Mouse (Mus musculus): ENCODE measurements around the gene Lrrc10. TPM values are rescaled to one million over a fixed set of nuclear protein-coding genes. Genes with fewer than 3 reads are reported as not detected.

Lrrc10 gene
- polyA plus RNA-seq, 1 experiment from 2014 or later, result 54.6 TPM

DNA sequence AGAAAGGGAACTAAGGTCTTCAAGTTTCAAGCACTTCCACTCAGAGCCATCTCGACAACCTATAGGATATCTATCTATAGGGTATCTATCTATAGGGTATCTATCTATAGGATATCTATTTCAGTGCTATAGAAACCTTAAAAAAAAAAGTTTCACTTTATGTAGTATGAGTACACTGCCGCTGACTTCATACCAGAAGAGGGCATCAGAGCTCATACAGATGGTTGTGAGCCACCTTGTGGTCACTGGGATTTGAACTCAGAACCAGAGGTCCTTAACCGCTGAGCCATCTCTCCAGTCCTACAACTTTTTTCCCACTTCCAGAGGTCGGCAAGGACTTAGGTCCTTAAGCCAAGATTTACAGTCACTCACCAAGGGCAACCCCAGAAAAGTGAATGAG, 10.5 kb downstream of the Lrrc10 start:
- no peak for ATAC-seq (replicated peaks; ENCODE audit: insufficient number of reproducible peaks, low FRiP score, low TSS enrichment)
- no peak overlapping the region for H3K27ac ChIP-seq (ENCODE audit: low read depth, low read length)
- no peak overlapping the region for H3K4me2 ChIP-seq
- no peaks in the 10 kb centered on the region for H3K27me3 ChIP-seq (ENCODE audit: control insufficient read depth, insufficient read depth, low read length)
- no peak overlapping the region for H3K4me3 ChIP-seq (ENCODE audit: low read depth, low read length)
- no peak overlapping the region for H3K9ac ChIP-seq (ENCODE audit: low read depth, low read length)
- H3K9me3 ChIP-seq (replicated peaks; ENCODE audit: control insufficient read depth, low read length), result no peaks in the 10 kb centered on the region
- H3K4me1 ChIP-seq (ENCODE audit: control insufficient read depth, insufficient read depth, low read length), result peaks cover 3% of the 10 kb centered on the region; the same call in 1 of the 2 replicates
- peaks cover 77% of the 10 kb centered on the region for H3K36me3 ChIP-seq (ENCODE audit: control insufficient read depth, insufficient read depth, low read length)
- WGBS (ENCODE audit: insufficient replicate concordance), result 89% methylated on average over 4 of the region's 4 CpGs

- Histone ChIP-seq H3K4me2 (peak overlapping the region; percentile 97), H3K9ac (ENCODE audit: low read depth, low read length) (peak overlapping the region; percentile 93), H3K4me3 (ENCODE audit: low read depth, low read length) (peak overlapping the region; percentile 94), H3K27me3 (ENCODE audit: control insufficient read depth, insufficient read depth, low read length) (no peaks in the 10 kb centered on the region), H3K9me3 (replicated peaks; ENCODE audit: control insufficient read depth, low read length) (no peaks in the 10 kb centered on the region), H3K4me1 (ENCODE audit: control insufficient read depth, insufficient read depth, low read length) (peaks cover 11% of the 10 kb centered on the region), H3K27ac (ENCODE audit: low read depth, low read length) (0 out of 2 replicates have a peak overlapping the region, but pooled peaks have one; percentile 84), H3K36me3 (ENCODE audit: control insufficient read depth, insufficient read depth, low read length) (peaks cover 29% of the 10 kb centered on the region)
- WGBS (ENCODE audit: insufficient replicate concordance), result 2% methylated on average over 15 of the region's 15 CpGs
- ATAC-seq (replicated peaks; ENCODE audit: insufficient number of reproducible peaks, low FRiP score, low TSS enrichment), result no peak
Measured at GRCm38 (mm10) chr10:117062894-117063253, 17.7 kb downstream of the Lrrc10 start.

- peak within 1 kb of the TSS; percentile 84 for H3K27ac ChIP-seq (ENCODE audit: low read depth, low read length)
- peak within 1 kb of the TSS; percentile 94 for H3K4me3 ChIP-seq (ENCODE audit: low read depth, low read length)
- under 1% methylated on average over 68 of the region's 68 CpGs for WGBS (ENCODE audit: insufficient replicate concordance)
Measured at GRCm38 (mm10) chr10:117063254-117064021, 18.3 kb downstream of the Lrrc10 start, which contains the start of gene Cct2. Gene Cct2, minus strand, starts transcription at chr10:117063814.

DNA sequence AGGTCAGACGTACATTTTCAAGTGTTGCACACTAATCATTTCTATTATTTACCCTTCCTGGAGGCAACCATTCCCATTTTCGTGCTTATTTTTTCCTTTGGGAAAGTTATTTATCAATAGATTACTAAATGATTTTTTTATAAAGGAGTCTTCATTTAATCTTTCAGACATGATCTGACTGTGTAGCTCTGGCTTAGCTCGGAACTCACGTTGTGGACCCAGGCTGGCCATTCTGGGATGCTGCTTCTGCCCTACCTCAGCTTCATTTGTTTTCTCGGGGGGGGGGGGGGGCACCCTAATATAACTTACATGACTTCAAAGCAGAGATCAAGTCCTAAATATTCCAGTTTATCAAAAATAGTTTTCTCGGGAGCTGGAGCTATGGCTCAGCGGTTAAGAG, 18.9 kb downstream of the Lrrc10 start:
- Histone ChIP-seq H3K4me2 (peak overlapping the region; percentile 70), H3K4me3 (ENCODE audit: low read depth, low read length) (peak overlapping the region; percentile 94), H3K4me1 (ENCODE audit: control insufficient read depth, insufficient read depth, low read length) (peaks cover 8% of the 10 kb centered on the region), H3K9me3 (replicated peaks; ENCODE audit: control insufficient read depth, low read length) (no peaks in the 10 kb centered on the region), H3K36me3 (ENCODE audit: control insufficient read depth, insufficient read depth, low read length) (peaks cover 24% of the 10 kb centered on the region), H3K27me3 (ENCODE audit: control insufficient read depth, insufficient read depth, low read length) (no peaks in the 10 kb centered on the region), H3K27ac (ENCODE audit: low read depth, low read length) (peak overlapping the region; percentile 76), H3K9ac (ENCODE audit: low read depth, low read length) (peak overlapping the region; percentile 68; the same call in 1 of the 2 replicates)
- no peak for ATAC-seq (replicated peaks; ENCODE audit: insufficient number of reproducible peaks, low FRiP score, low TSS enrichment)
- WGBS (ENCODE audit: insufficient replicate concordance), result 6% methylated on average over 7 of the region's 7 CpGs

More at GRCm38 (mm10) chr10:117063254-117064021, 18.3 kb downstream of the Lrrc10 start, which contains the start of gene Cct2:
- ATAC-seq (replicated peaks; ENCODE audit: insufficient number of reproducible peaks, low FRiP score, low TSS enrichment), result peak; percentile 94
- Histone ChIP-seq H3K36me3 (ENCODE audit: control insufficient read depth, insufficient read depth, low read length) (peaks cover 26% of the 10 kb centered on the region), H3K27me3 (ENCODE audit: control insufficient read depth, insufficient read depth, low read length) (no peaks in the 10 kb centered on the region), H3K4me1 (ENCODE audit: control insufficient read depth, insufficient read depth, low read length) (peaks cover 11% of the 10 kb centered on the region), H3K9ac (ENCODE audit: low read depth, low read length) (peak within 1 kb of the TSS; percentile 93), H3K4me2 (peak within 1 kb of the TSS; percentile 97), H3K9me3 (replicated peaks; ENCODE audit: control insufficient read depth, low read length) (no peaks in the 10 kb centered on the region)

- Histone ChIP-seq H3K27me3 (ENCODE audit: control insufficient read depth, insufficient read depth, low read length) (no peaks in the 10 kb centered on the region), H3K9ac (ENCODE audit: low read depth, low read length) (no peak overlapping the region), H3K27ac (ENCODE audit: low read depth, low read length) (no peak overlapping the region), H3K4me1 (ENCODE audit: control insufficient read depth, insufficient read depth, low read length) (peaks cover 13% of the 10 kb centered on the region; the same call in 1 of the 2 replicates), H3K4me3 (ENCODE audit: low read depth, low read length) (no peak overlapping the region), H3K36me3 (ENCODE audit: control insufficient read depth, insufficient read depth, low read length) (peaks cover 11% of the 10 kb centered on the region), H3K9me3 (replicated peaks; ENCODE audit: control insufficient read depth, low read length) (no peaks in the 10 kb centered on the region), H3K4me2 (no peak overlapping the region)
- WGBS (ENCODE audit: insufficient replicate concordance), result 97% methylated on average over 3 of the region's 3 CpGs
- no peak for ATAC-seq (replicated peaks; ENCODE audit: insufficient number of reproducible peaks, low FRiP score, low TSS enrichment)
Measured at GRCm38 (mm10) chr10:117069109-117069508, 24.0 kb downstream of the Lrrc10 start.

DNA sequence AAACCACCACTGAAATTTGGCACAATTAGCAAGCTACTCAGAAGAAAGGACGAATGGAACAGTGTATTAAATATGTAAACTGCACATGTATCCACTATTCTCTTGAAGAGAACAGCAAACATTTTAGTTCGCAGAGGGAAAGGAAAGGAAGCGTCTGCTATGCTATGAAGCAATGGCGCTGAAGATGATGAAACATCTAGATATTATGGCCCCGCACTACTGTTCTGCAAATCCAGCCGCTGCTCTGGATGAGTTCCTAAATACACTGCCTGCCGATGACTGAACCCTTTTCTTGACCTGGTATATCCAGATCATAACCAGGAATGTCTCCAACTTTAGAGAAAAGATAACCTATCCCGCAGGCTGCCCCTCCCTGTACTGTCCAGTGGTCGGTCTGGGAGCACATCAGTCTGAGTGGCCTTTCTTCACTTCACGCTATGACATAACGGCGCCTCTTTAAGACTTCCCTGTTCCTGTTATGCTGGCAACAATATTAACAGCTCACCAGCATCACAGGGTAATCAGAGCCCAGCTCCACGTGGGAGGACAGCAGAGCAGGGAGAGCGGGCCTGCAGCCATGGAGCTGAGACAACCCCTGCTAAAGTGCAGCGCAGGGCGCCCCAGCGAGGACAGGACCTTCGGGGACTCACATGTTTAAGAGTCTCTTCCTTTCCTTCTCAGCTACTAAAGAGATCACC, 27.2 kb downstream of the Lrrc10 start:
- Histone ChIP-seq H3K27me3 (ENCODE audit: control insufficient read depth, insufficient read depth, low read length) (no peaks in the 10 kb centered on the region), H3K4me2 (no peak overlapping the region), H3K36me3 (ENCODE audit: control insufficient read depth, insufficient read depth, low read length) (peaks cover 11% of the 10 kb centered on the region), H3K4me3 (ENCODE audit: low read depth, low read length) (no peak overlapping the region), H3K9ac (ENCODE audit: low read depth, low read length) (no peak overlapping the region), H3K4me1 (ENCODE audit: control insufficient read depth, insufficient read depth, low read length) (peaks cover 8% of the 10 kb centered on the region; the same call in 1 of the 2 replicates), H3K27ac (ENCODE audit: low read depth, low read length) (no peak overlapping the region), H3K9me3 (replicated peaks; ENCODE audit: control insufficient read depth, low read length) (no peaks in the 10 kb centered on the region)
- WGBS (ENCODE audit: insufficient replicate concordance), result 88% methylated on average over 18 of the region's 18 CpGs
- no peak for ATAC-seq (replicated peaks; ENCODE audit: insufficient number of reproducible peaks, low FRiP score, low TSS enrichment)

DNA sequence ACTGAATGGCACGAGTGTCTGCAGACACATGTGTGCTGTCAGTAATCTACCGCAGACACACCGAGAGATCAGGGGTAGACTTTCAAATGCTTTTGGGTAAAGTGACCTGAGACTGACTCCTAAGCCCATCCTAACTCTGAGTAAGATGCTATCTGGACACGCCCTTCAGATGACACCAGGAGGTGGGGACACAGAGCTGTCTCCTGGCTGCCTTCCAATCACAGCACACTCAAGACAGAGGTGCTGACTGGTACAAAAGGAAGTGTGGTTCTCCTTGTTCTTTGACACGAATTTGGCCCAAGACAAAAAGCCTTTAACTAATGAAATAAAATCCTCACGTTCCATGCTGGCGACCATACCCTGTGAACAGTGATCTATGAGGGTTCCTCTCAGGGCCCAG, 28.0 kb downstream of the Lrrc10 start:
- H3K4me2 ChIP-seq, result no peak overlapping the region
- 68% methylated on average over 7 of the region's 7 CpGs for whole genome bisulfite sequencing (ENCODE audit: insufficient replicate concordance)
- H3K4me1 ChIP-seq (ENCODE audit: control insufficient read depth, insufficient read depth, low read length), result peaks cover 8% of the 10 kb centered on the region; the same call in 1 of the 2 replicates
- H3K27me3 ChIP-seq (ENCODE audit: control insufficient read depth, insufficient read depth, low read length), result no peaks in the 10 kb centered on the region
- no peak for ATAC-seq (replicated peaks; ENCODE audit: insufficient number of reproducible peaks, low FRiP score, low TSS enrichment)
- H3K9me3 ChIP-seq (replicated peaks; ENCODE audit: control insufficient read depth, low read length), result no peaks in the 10 kb centered on the region
- H3K4me3 ChIP-seq (ENCODE audit: low read depth, low read length), result no peak overlapping the region
- no peak overlapping the region for H3K9ac ChIP-seq (ENCODE audit: low read depth, low read length)
- no peak overlapping the region for H3K27ac ChIP-seq (ENCODE audit: low read depth, low read length)
- H3K36me3 ChIP-seq (ENCODE audit: control insufficient read depth, insufficient read depth, low read length), result peaks cover 12% of the 10 kb centered on the region

DNA sequence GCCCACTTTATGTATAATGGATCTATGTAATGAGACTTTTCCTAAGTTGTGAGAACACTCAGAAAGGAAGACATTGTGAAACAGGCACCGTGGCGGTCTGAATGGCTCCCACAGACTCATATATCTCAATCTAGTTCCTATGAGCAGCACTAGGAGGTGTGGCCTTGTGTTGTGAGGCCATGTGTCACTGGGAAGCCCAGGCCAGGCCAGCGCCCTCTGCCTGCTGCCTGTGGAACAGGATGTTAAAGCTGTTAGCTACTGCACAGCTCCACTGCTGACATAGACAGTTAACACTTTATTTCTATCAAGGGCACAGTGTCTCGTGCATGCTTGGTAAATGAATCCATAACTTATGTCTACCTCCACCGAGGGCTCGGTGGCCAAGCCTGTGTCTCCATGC, 33.1 kb downstream of the Lrrc10 start:
- H3K4me2 ChIP-seq, result no peak overlapping the region
- no peak overlapping the region for H3K9ac ChIP-seq (ENCODE audit: low read depth, low read length)
- no peaks in the 10 kb centered on the region for H3K9me3 ChIP-seq (replicated peaks; ENCODE audit: control insufficient read depth, low read length)
- no peak overlapping the region for H3K27ac ChIP-seq (ENCODE audit: low read depth, low read length)
- peaks cover 7% of the 10 kb centered on the region; the same call in 1 of the 2 replicates for H3K4me1 ChIP-seq (ENCODE audit: control insufficient read depth, insufficient read depth, low read length)
- H3K36me3 ChIP-seq (ENCODE audit: control insufficient read depth, insufficient read depth, low read length), result peaks cover 12% of the 10 kb centered on the region
- no peak for ATAC-seq (replicated peaks; ENCODE audit: insufficient number of reproducible peaks, low FRiP score, low TSS enrichment)
- H3K27me3 ChIP-seq (ENCODE audit: control insufficient read depth, insufficient read depth, low read length), result no peaks in the 10 kb centered on the region
- no peak overlapping the region for H3K4me3 ChIP-seq (ENCODE audit: low read depth, low read length)
- 71% methylated on average over 6 of the region's 6 CpGs for WGBS (ENCODE audit: insufficient replicate concordance)
